Mouse (Mus musculus) olfactory bulb, adult 2 months (tissue): ENCODE results near the gene Eif5. TPM values are rescaled to one million over a fixed set of nuclear protein-coding genes. Genes with fewer than 3 reads are reported as not detected.
"Not testable (repeated sequence)": the region's sequence is repeated elsewhere in the genome, so short reads cannot be mapped to it uniquely, and the experiment has no call there.

ENCODE experiments used
- H3K27ac ChIP-seq: fragments of 200-500 bp; 2 replicates; pipeline ENCODE4 v1.5.1; 2012; ENCODE audit warnings: low read depth, low read length; ENCODE audit not compliant: insufficient read depth
- H3K4me1 ChIP-seq: fragments of 200-500 bp; 2 replicates; pipeline ENCODE4 v1.6.1; 2012; ENCODE audit warnings: low read length; ENCODE audit not compliant: control insufficient read depth, insufficient read depth
- H3K4me3 ChIP-seq: fragments of 200-500 bp; 2 replicates; pipeline ENCODE4 v1.5.1; 2012; ENCODE audit warnings: mild to moderate bottlenecking, low read depth, low read length, moderate library complexity; ENCODE audit not compliant: insufficient read depth
- CTCF ChIP-seq: fragments of 200-500 bp; IDR thresholded peaks from 2 replicates; pipeline ENCODE4 v1.5.1; 2012; ENCODE audit warnings: low read depth, mild to moderate bottlenecking, low read length, moderate library complexity; ENCODE audit not compliant: insufficient read depth
- POLR2A ChIP-seq: fragments of 200-500 bp; IDR thresholded peaks from 2 replicates; pipeline ENCODE4 v1.6.1; 2012; ENCODE audit warnings: mild to moderate bottlenecking, low read depth, low read length, moderate library complexity; ENCODE audit not compliant: insufficient read depth
- WGBS: fragments of 180-500 bp; shearing (Covaris S2); methylation state at CpG from one replicate; pipeline ENCODE4 v1.1.7; 2018; 5-methylcytosine and 5-hydroxymethylcytosine counted together
- polyA plus RNA-seq: library from polyadenylated mRNA; stranded (reverse); fragments of >200 nt; gene quantifications from 2 replicates; pipeline ENCODE4 v1.2.4, GENCODE M21; 2012; ENCODE audit warnings: low replicate concordance; ENCODE audit not compliant: missing spikeins, insufficient read depth, insufficient read length

Gene Eif5
- polyA plus RNA-seq, 1 experiment, result 214 TPM

- WGBS, result 72% methylated on average over 4 of the region's 4 CpGs
- TF ChIP-seq CTCF, result no peak
- no peak for TF ChIP-seq POLR2A
- Histone ChIP-seq H3K4me3 (no peak overlapping the region), H3K4me1 (peaks cover 4% of the 10 kb centered on the region; the same call in 1 of the 2 replicates), H3K27ac (no peak overlapping the region)
Observed at GRCm38 (mm10) chr12:111555357-111555756, 17.5 kb downstream of the Eif5 start.

- not testable (repeated sequence) for H3K4me3 ChIP-seq, H3K27ac ChIP-seq, H3K4me1 ChIP-seq
- WGBS, result 79% methylated on average over 5 of the region's 5 CpGs
Observed at GRCm38 (mm10) chr12:111555893-111556292, 18.1 kb downstream of the Eif5 start.

GRCm38 (mm10) chr12:111557538-111557937, 19.7 kb downstream of the Eif5 start:
- TF ChIP-seq CTCF (no peak), POLR2A (no peak)
- H3K4me3 ChIP-seq, result no peak overlapping the region
- H3K27ac ChIP-seq, result no peak overlapping the region
- peaks cover 5% of the 10 kb centered on the region; the same call in 1 of the 2 replicates for H3K4me1 ChIP-seq
- 74% methylated on average over 6 of the region's 6 CpGs for WGBS

GRCm38 (mm10) chr12:111558655-111559054, 20.8 kb downstream of the Eif5 start:
- peaks cover 7% of the 10 kb centered on the region; the same call in 1 of the 2 replicates for H3K4me1 ChIP-seq
- no peak overlapping the region for H3K4me3 ChIP-seq
- no peak overlapping the region for H3K27ac ChIP-seq
- TF ChIP-seq CTCF (no peak), POLR2A (no peak)
- WGBS, result 80% methylated on average over 2 of the region's 2 CpGs

GRCm38 (mm10) chr12:111559647-111560258, 21.9 kb downstream of the Eif5 start:
- Histone ChIP-seq H3K27ac (no peak overlapping the region), H3K4me3 (peak overlapping the region; percentile 33), H3K4me1 (peaks cover 7% of the 10 kb centered on the region; the same call in 1 of the 2 replicates)
- TF ChIP-seq CTCF, result no peak
- no peak for TF ChIP-seq POLR2A
- 44% methylated on average over 18 of the region's 18 CpGs for WGBS

- Histone ChIP-seq H3K4me1 (peaks cover 7% of the 10 kb centered on the region; the same call in 1 of the 2 replicates), H3K27ac (no peak overlapping the region), H3K4me3 (no peak overlapping the region)
- WGBS, result 49% methylated on average over 5 of the region's 5 CpGs
- TF ChIP-seq POLR2A, result no peak
- no peak for TF ChIP-seq CTCF
Observed at GRCm38 (mm10) chr12:111560286-111560685, 22.5 kb downstream of the Eif5 start.

GRCm38 (mm10) chr12:111562276-111562814, 24.5 kb downstream of the Eif5 start:
- Histone ChIP-seq H3K4me1 (peaks cover 7% of the 10 kb centered on the region; the same call in 1 of the 2 replicates), H3K27ac (no peak overlapping the region), H3K4me3 (no peak overlapping the region)
- WGBS, result 42% methylated on average over 4 of the region's 4 CpGs
- no peak for TF ChIP-seq POLR2A
- TF ChIP-seq CTCF, result no peak

- Histone ChIP-seq H3K27ac (no peak overlapping the region), H3K4me3 (no peak overlapping the region), H3K4me1 (peaks cover 7% of the 10 kb centered on the region; the same call in 1 of the 2 replicates)
- TF ChIP-seq POLR2A, result no peak
- no peak for TF ChIP-seq CTCF
- WGBS, result 55% methylated on average over 5 of the region's 5 CpGs
Observed at GRCm38 (mm10) chr12:111563076-111563629, 25.3 kb downstream of the Eif5 start.

- TF ChIP-seq CTCF, result no peak
- TF ChIP-seq POLR2A, result no peak
- Histone ChIP-seq H3K4me1 (peaks cover 7% of the 10 kb centered on the region; the same call in 1 of the 2 replicates), H3K4me3 (no peak overlapping the region), H3K27ac (no peak overlapping the region)
- WGBS, result 77% methylated on average over 5 of the region's 5 CpGs
Observed at GRCm38 (mm10) chr12:111565363-111565762, 27.5 kb downstream of the Eif5 start.
